Mouse (Mus musculus) limb, embryonic 10.5 days (tissue): ENCODE measurements at regions not wholly inside any gene's neighbourhood (a gene's known extent, or its start where the extent isn't known, plus 50 kb on each side); places are given as distances from the start of the nearest gene placed in this dataset.

Source experiments
- DNase-seq: peaks from one replicate; pipeline ENCODE4 v3.0.0-alpha.2; 2017; ENCODE audit warnings: low spot score
- H3K27ac ChIP-seq: fragments of 300-500 bp; sonication (generic); 2 replicates; pipeline ENCODE4 v1.5.1; 2016; ENCODE audit warnings: mild to moderate bottlenecking
- H3K27me3 ChIP-seq: fragments of 300-500 bp; sonication (generic); 2 replicates; pipeline ENCODE4 v1.6.1; 2016; ENCODE audit warnings: low read depth, mild to moderate bottlenecking; ENCODE audit not compliant: poor library complexity, severe bottlenecking
- H3K36me3 ChIP-seq: fragments of 300-500 bp; sonication (generic); 2 replicates; pipeline ENCODE4 v1.6.1; 2016; ENCODE audit warnings: mild to moderate bottlenecking, moderate library complexity
- H3K4me1 ChIP-seq: fragments of 300-500 bp; sonication (generic); 2 replicates; pipeline ENCODE4 v1.6.1; 2016
- H3K4me3 ChIP-seq: fragments of 300-500 bp; sonication (generic); 2 replicates; pipeline ENCODE4 v1.5.1; 2016; ENCODE audit warnings: mild to moderate bottlenecking, moderate library complexity
- H3K9me3 ChIP-seq: fragments of 300-500 bp; sonication (generic); replicated peaks from 2 replicates; pipeline ENCODE4 v1.6.1; 2016; ENCODE audit warnings: mild to moderate bottlenecking
- WGBS: fragments of 180-500 bp; shearing (Covaris S2); methylation state at CpG from one replicate; pipeline ENCODE4 v1.1.7; 2016; 5-methylcytosine and 5-hydroxymethylcytosine counted together

GRCm38 (mm10) chr1:153997201-153998181 is 97.5 kb upstream of the Teddm2 start:
- WGBS: 75% methylated on average over 15 of the region's 15 CpGs
- Histone ChIP-seq H3K36me3 (no peaks in the 10 kb centered on the region), H3K4me3 (no peak overlapping the region), H3K9me3 (no peaks in the 10 kb centered on the region), H3K4me1 (peaks cover 6% of the 10 kb centered on the region; the same call in 1 of the 2 replicates), H3K27me3 (no peaks in the 10 kb centered on the region), H3K27ac (no peak overlapping the region)
- no peak for DNase-seq

DNA sequence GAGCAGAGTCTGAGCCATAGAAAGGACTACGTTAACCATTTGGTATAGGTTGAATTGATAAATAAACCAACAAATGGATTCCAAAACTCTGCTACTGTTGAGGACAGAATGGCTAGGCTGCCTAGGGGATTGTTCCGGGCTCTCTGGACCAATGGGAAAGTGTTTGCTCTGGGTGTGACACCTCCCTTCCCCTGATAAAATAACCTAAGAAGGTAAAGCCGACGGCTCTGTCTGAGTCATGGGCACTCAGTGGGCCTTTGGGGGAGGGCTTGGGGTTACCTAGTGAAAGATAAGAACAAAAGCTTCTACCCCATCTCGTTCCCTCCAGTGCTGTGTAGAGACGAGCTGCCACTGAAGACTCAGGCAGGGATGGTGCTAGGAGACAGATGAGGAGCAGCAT is 99.7 kb upstream of the Teddm2 start:
- Histone ChIP-seq H3K4me1 (peaks cover 6% of the 10 kb centered on the region; the same call in 1 of the 2 replicates), H3K4me3 (no peak overlapping the region), H3K27me3 (no peaks in the 10 kb centered on the region), H3K9me3 (no peaks in the 10 kb centered on the region), H3K36me3 (no peaks in the 10 kb centered on the region), H3K27ac (no peak overlapping the region)
- WGBS: 80% methylated on average over 6 of the region's 6 CpGs
- DNase-seq: no peak

DNA sequence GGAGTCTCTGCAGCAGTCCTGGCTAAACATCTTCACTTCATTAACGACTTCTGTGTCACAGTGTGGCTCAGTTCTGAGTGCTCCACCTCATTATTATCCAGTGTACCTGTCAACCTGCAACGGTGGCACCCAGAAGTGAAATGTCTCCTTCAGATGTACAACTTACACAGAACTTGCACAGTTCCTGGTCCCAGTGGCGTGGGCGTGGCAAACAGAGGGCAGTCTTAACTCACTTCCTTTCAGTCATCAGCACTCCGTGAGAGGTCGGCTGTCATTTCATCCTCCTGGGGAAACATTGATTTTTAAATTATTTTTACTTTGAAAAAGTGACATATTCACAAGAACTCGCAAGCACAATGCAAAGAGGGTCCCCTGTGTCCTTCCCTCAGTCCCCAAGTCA is 103.6 kb upstream of the Teddm2 start:
- 87% methylated on average over 7 of the region's 7 CpGs for whole genome bisulfite sequencing

DNA sequence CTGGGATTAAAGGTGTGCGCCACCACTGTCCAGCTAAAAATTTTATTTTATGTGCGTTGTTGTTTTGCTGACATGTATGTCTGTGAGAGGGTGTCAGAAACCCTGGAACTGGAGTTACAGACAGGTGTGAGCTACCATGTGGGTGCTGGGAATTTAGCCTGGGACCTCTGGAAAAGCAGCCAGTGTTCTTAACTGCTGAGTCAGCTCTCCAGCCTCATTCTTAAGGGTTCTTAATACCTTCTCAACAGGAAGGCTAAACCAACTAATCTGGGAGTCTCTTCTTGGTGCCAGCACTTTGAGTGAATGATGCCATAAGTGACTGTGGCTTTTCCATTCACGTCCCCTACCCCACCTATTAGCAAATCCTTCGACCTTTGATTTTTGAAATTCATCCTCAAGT is 104.6 kb upstream of the Teddm2 start:
- 91% methylated on average over 4 of the region's 4 CpGs for WGBS
- Histone ChIP-seq H3K4me1 (peaks cover 9% of the 10 kb centered on the region), H3K4me3 (no peak overlapping the region), H3K9me3 (no peaks in the 10 kb centered on the region), H3K36me3 (no peaks in the 10 kb centered on the region), H3K27ac (no peak overlapping the region), H3K27me3 (no peaks in the 10 kb centered on the region)
- DNase-seq: no peak

More for the DNA sequence above, 103.6 kb upstream of the Teddm2 start:
- Histone ChIP-seq H3K9me3 (no peaks in the 10 kb centered on the region), H3K27me3 (no peaks in the 10 kb centered on the region), H3K4me1 (peaks cover 6% of the 10 kb centered on the region), H3K27ac (no peak overlapping the region), H3K36me3 (no peaks in the 10 kb centered on the region), H3K4me3 (no peak overlapping the region)
- DNase-seq: no peak

GRCm38 (mm10) chr1:154006055-154006454 is 106.0 kb upstream of the Teddm2 start:
- H3K36me3 ChIP-seq: no peaks in the 10 kb centered on the region
- DNase-seq: no peak
- WGBS: 89% methylated on average over 13 of the region's 13 CpGs

GRCm38 (mm10) chr1:154007440-154007839 is 107.4 kb upstream of the Teddm2 start:
- Histone ChIP-seq H3K36me3 (no peaks in the 10 kb centered on the region), H3K4me3 (no peak overlapping the region), H3K4me1 (peaks cover 9% of the 10 kb centered on the region), H3K27me3 (no peaks in the 10 kb centered on the region), H3K9me3 (no peaks in the 10 kb centered on the region), H3K27ac (no peak overlapping the region)
- WGBS: 91% methylated on average over 3 of the region's 3 CpGs
- no peak for DNase-seq

More at GRCm38 (mm10) chr1:154006055-154006454, 106.0 kb upstream of the Teddm2 start:
- Histone ChIP-seq H3K27ac (no peak overlapping the region), H3K9me3 (no peaks in the 10 kb centered on the region), H3K27me3 (no peaks in the 10 kb centered on the region), H3K4me3 (no peak overlapping the region), H3K4me1 (peaks cover 9% of the 10 kb centered on the region)

- peaks cover 9% of the 10 kb centered on the region for H3K4me1 ChIP-seq
- no peaks in the 10 kb centered on the region for H3K9me3 ChIP-seq
- no peak for DNase-seq
- no peak overlapping the region for H3K27ac ChIP-seq
- H3K36me3 ChIP-seq: no peaks in the 10 kb centered on the region
- no peak overlapping the region for H3K4me3 ChIP-seq
- H3K27me3 ChIP-seq: no peaks in the 10 kb centered on the region
- WGBS: 88% methylated on average over 11 of the region's 11 CpGs
Measured at GRCm38 (mm10) chr1:154008593-154009310, 108.7 kb upstream of the Teddm2 start.

- Histone ChIP-seq H3K9me3 (no peaks in the 10 kb centered on the region), H3K4me1 (peaks cover 9% of the 10 kb centered on the region), H3K27ac (no peak overlapping the region), H3K4me3 (no peak overlapping the region), H3K36me3 (no peaks in the 10 kb centered on the region), H3K27me3 (no peaks in the 10 kb centered on the region)
- 89% methylated on average over 4 of the region's 4 CpGs for WGBS
- no peak for DNase-seq
Measured at GRCm38 (mm10) chr1:154010681-154011080, 110.7 kb upstream of the Teddm2 start.

DNA sequence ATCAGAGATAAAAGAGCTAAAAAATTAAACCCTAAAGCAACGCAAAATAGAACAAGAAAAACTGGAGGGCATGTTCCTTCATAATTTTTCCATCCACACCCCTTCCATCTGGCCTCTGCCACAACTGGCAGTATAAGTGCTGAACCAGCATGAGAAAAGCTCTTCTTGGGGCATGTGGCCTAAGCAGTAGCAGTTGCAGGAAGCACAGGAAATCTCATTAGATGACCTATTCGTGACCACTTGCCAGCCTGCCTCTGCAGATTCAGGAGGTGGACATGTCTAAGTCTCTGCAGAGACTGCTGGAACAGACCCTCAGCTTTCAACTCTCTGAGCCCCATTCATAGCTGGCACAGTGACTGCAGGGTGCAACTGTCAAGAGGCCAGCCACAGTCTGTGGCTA is 116.5 kb upstream of the Teddm2 start:
- Histone ChIP-seq H3K27me3 (no peaks in the 10 kb centered on the region), H3K36me3 (no peaks in the 10 kb centered on the region), H3K4me3 (no peak overlapping the region), H3K4me1 (peaks cover 3% of the 10 kb centered on the region; the same call in 1 of the 2 replicates), H3K27ac (no peak overlapping the region), H3K9me3 (no peaks in the 10 kb centered on the region)
- DNase-seq: no peak
- 60% methylated on average over 2 of the region's 2 CpGs for WGBS

GRCm38 (mm10) chr1:154018241-154018640 is 118.2 kb upstream of the Teddm2 start:
- Histone ChIP-seq H3K4me1 (peaks cover 3% of the 10 kb centered on the region; the same call in 1 of the 2 replicates), H3K4me3 (no peak overlapping the region), H3K27me3 (no peaks in the 10 kb centered on the region), H3K9me3 (no peaks in the 10 kb centered on the region), H3K36me3 (no peaks in the 10 kb centered on the region), H3K27ac (no peak overlapping the region)
- no peak for DNase-seq
- 87% methylated on average over 6 of the region's 6 CpGs for WGBS

- no peak overlapping the region for H3K27ac ChIP-seq
- no peaks in the 10 kb centered on the region for H3K4me1 ChIP-seq
- H3K9me3 ChIP-seq: no peaks in the 10 kb centered on the region
- H3K36me3 ChIP-seq: no peaks in the 10 kb centered on the region
- 83% methylated on average over 3 of the region's 3 CpGs for WGBS
- H3K27me3 ChIP-seq: no peaks in the 10 kb centered on the region
- DNase-seq: no peak
- no peak overlapping the region for H3K4me3 ChIP-seq
Measured at GRCm38 (mm10) chr1:154024301-154024700, 124.3 kb upstream of the Teddm2 start.

DNA sequence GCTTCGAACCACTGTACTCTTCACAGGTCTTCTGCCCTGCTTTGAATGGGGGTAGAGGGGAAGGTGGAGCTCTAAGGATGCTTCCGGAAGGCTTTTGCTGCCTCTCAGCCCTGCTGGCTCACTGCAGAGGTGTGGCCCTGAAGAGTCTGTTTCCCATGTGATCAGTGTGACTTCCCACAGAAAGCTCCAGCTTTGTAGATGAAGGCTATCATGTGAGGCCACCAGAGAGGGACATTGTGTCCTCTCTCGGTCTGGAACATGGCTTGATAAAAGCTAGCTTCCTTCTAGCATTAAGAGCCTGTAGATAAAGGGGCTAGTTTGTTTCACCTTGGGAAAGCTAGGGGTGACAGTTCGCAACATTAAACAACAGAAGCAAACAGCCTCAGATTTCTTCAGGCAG is 127.3 kb upstream of the Teddm2 start:
- no peaks in the 10 kb centered on the region for H3K4me1 ChIP-seq
- WGBS: 90% methylated on average over 4 of the region's 4 CpGs
- H3K36me3 ChIP-seq: no peaks in the 10 kb centered on the region
- H3K27me3 ChIP-seq: no peaks in the 10 kb centered on the region
- no peak for DNase-seq
- no peak overlapping the region for H3K27ac ChIP-seq
- no peak overlapping the region for H3K4me3 ChIP-seq
- H3K9me3 ChIP-seq: no peaks in the 10 kb centered on the region

DNA sequence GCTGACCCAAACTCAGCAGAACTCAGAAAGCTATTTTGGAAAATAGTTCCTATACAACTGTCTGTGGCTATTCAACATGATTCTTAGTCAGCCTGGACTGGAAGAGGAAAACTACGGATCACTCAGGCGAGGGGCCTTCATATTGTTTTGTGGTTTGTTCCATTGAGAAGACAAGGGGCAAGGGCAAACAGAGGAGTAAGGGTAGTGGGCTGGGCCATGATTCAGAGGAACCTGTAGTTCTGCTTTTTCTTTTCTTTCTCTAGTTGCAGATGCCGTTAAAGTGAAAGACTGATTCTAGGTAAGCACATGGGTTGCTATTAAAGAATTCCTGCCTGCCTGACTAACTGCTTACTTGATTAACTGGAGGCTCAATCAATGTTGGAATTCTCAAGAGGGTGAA is 129.8 kb upstream of the Teddm2 start:
- H3K9me3 ChIP-seq: no peaks in the 10 kb centered on the region
- no peak for DNase-seq
- no peaks in the 10 kb centered on the region for H3K27me3 ChIP-seq
- no peak overlapping the region for H3K27ac ChIP-seq
- no peak overlapping the region for H3K4me3 ChIP-seq
- WGBS: 89% methylated on average over 3 of the region's 3 CpGs
- H3K36me3 ChIP-seq: no peaks in the 10 kb centered on the region
- 0 out of 2 replicates have a peak, but pooled peaks cover 4% of the 10 kb centered on the region for H3K4me1 ChIP-seq
